Mouse (Mus musculus) hindbrain, embryonic 14.5 days (tissue): ENCODE data around the gene Kctd19. TPM values are rescaled to one million over a fixed set of nuclear protein-coding genes. Genes with fewer than 3 reads are reported as not detected.
A peak's percentile ranks its signal among the peaks of the same experiment; 100 is the strongest.

Experiments
- ATAC-seq: fragments of 200-750 bp; cut with Nextera tagmentation; 2 replicates; pipeline ENCODE4 v1.8.0; 2017; ENCODE audit warnings: moderate number of reproducible peaks, mild to moderate bottlenecking, moderate TSS enrichment, moderate library complexity; ENCODE audit not compliant: low FRiP score
- DNase-seq: peaks from one replicate; pipeline ENCODE4 v3.0.0-alpha.2; 2015; ENCODE audit warnings: low spot score
- H3K27ac ChIP-seq: fragments of 300-500 bp; sonication (generic); 2 replicates; pipeline ENCODE4 v1.5.1; 2014; ENCODE audit warnings: mild to moderate bottlenecking, moderate library complexity
- H3K27me3 ChIP-seq: fragments of 300-500 bp; sonication (generic); 2 replicates; pipeline ENCODE4 v1.6.1; 2014; ENCODE audit warnings: mild to moderate bottlenecking, low read length, mixed read lengths; ENCODE audit not compliant: control insufficient read depth, insufficient read depth
- H3K36me3 ChIP-seq: fragments of 300-500 bp; sonication (generic); replicated peaks from 2 replicates; pipeline ENCODE4 v1.6.1; 2014; ENCODE audit not compliant: control insufficient read depth, insufficient read depth
- H3K4me1 ChIP-seq: fragments of 300-500 bp; sonication (generic); replicated peaks from 2 replicates; pipeline ENCODE4 v1.6.1; 2014; ENCODE audit warnings: antibody characterized with exemption, low read length, mixed read lengths; ENCODE audit not compliant: control insufficient read depth, insufficient read depth
- H3K4me2 ChIP-seq: fragments of 300-500 bp; sonication (generic); replicated peaks from 2 replicates; pipeline ENCODE4 v1.6.1; 2014; ENCODE audit warnings: mild to moderate bottlenecking, moderate library complexity
- H3K4me3 ChIP-seq: fragments of 300-500 bp; sonication (generic); replicated peaks from 2 replicates; pipeline ENCODE4 v1.5.1; 2014; ENCODE audit warnings: mild to moderate bottlenecking, low read length
- H3K9ac ChIP-seq: fragments of 300-500 bp; sonication (generic); 2 replicates; pipeline ENCODE4 v1.6.1; 2014
- H3K9me3 ChIP-seq: fragments of 300-500 bp; sonication (generic); 2 replicates; pipeline ENCODE4 v1.6.1; 2016; ENCODE audit warnings: low read length; ENCODE audit not compliant: control insufficient read depth
- WGBS: fragments of 180-500 bp; shearing (Covaris S2); extraction: QIAGEN DNeasy Blood & Tissue Kit; methylation state at CpG from one replicate; pipeline ENCODE4 v1.1.7; 2014; 5-methylcytosine and 5-hydroxymethylcytosine counted together
- polyA plus RNA-seq: library from polyadenylated mRNA; unstranded; fragments of >200 nt; fragmentation: Nextera tagmentation; extraction: Ambion mirVana; gene quantifications from 2 replicates; pipeline ENCODE4 v1.2.1, GENCODE M21; 2014

The Kctd19 gene
- polyA plus RNA-seq = 0.10 TPM in 1 of 2 replicates, not detected in the other

- H3K9me3 ChIP-seq = no peaks in the 10 kb centered on the region
- H3K36me3 ChIP-seq = no peaks in the 10 kb centered on the region
- no peak within 1 kb of the TSS for H3K27ac ChIP-seq
- ATAC-seq (0 out of 2 replicates have a peak, but pooled peaks have one; percentile 51), DNase-seq (peak; percentile 36)
- H3K4me1 ChIP-seq = peaks cover 7% of the 10 kb centered on the region; the same call in 1 of the 2 replicates
- under 1% methylated on average over 34 of the region's 34 CpGs for WGBS
- H3K27me3 ChIP-seq = peaks cover 17% of the 10 kb centered on the region
- H3K9ac ChIP-seq = 0 out of 2 replicates have a peak within 1 kb of the TSS, but pooled peaks have one; percentile 24
- H3K4me2 ChIP-seq = peak within 1 kb of the TSS; percentile 57
- peak within 1 kb of the TSS; percentile 29 for H3K4me3 ChIP-seq
Measured at GRCm38 (mm10) chr8:105413391-105413790, at the start of gene Kctd19, which contains the start of gene Lrrc36. TSS of gene Kctd19 (minus strand) at chr8:105413502. TSS of gene Lrrc36 (plus strand) at chr8:105413571.

- ATAC-seq (no peak), DNase-seq (no peak)
- no peaks in the 10 kb centered on the region for H3K9me3 ChIP-seq
- no peak overlapping the region for H3K4me3 ChIP-seq
- H3K27me3 ChIP-seq = no peaks in the 10 kb centered on the region
- no peaks in the 10 kb centered on the region for H3K36me3 ChIP-seq
- H3K4me1 ChIP-seq = peaks cover 13% of the 10 kb centered on the region; the same call in 1 of the 2 replicates
- WGBS = 71% methylated on average over 13 of the region's 13 CpGs
- no peak overlapping the region for H3K9ac ChIP-seq
- H3K4me2 ChIP-seq = no peak overlapping the region
- H3K27ac ChIP-seq = no peak overlapping the region
Measured at GRCm38 (mm10) chr8:105461085-105461803, 47.9 kb upstream of the Kctd19 start.

- no peaks in the 10 kb centered on the region for H3K36me3 ChIP-seq
- H3K9me3 ChIP-seq = no peaks in the 10 kb centered on the region
- H3K27me3 ChIP-seq = no peaks in the 10 kb centered on the region
- no peak overlapping the region for H3K9ac ChIP-seq
- WGBS = 67% methylated on average over 10 of the region's 10 CpGs
- H3K4me2 ChIP-seq = no peak overlapping the region
- no peak for DNase-seq
- no peak overlapping the region for H3K27ac ChIP-seq
- H3K4me1 ChIP-seq = peaks cover 9% of the 10 kb centered on the region; the same call in 1 of the 2 replicates
- ATAC-seq = no peak
- no peak overlapping the region for H3K4me3 ChIP-seq
Measured at GRCm38 (mm10) chr8:105455218-105455617, 41.9 kb upstream of the Kctd19 start.

GRCm38 (mm10) chr8:105454088-105454487 is 40.8 kb upstream of the Kctd19 start:
- no peaks in the 10 kb centered on the region for H3K9me3 ChIP-seq
- no peaks in the 10 kb centered on the region for H3K36me3 ChIP-seq
- H3K27ac ChIP-seq = no peak overlapping the region
- no peak overlapping the region for H3K9ac ChIP-seq
- DNase-seq = no peak
- no peak overlapping the region for H3K4me3 ChIP-seq
- H3K4me1 ChIP-seq = peaks cover 9% of the 10 kb centered on the region; the same call in 1 of the 2 replicates
- 59% methylated on average over 5 of the region's 5 CpGs for WGBS
- H3K27me3 ChIP-seq = no peaks in the 10 kb centered on the region
- ATAC-seq = no peak
- no peak overlapping the region for H3K4me2 ChIP-seq

GRCm38 (mm10) chr8:105453296-105453695 is 40.0 kb upstream of the Kctd19 start:
- Histone ChIP-seq H3K27ac (no peak overlapping the region), H3K36me3 (no peaks in the 10 kb centered on the region), H3K9me3 (no peaks in the 10 kb centered on the region), H3K4me3 (no peak overlapping the region), H3K4me2 (no peak overlapping the region), H3K27me3 (no peaks in the 10 kb centered on the region), H3K4me1 (peaks cover 9% of the 10 kb centered on the region; the same call in 1 of the 2 replicates), H3K9ac (no peak overlapping the region)
- ATAC-seq (no peak), DNase-seq (no peak)
- 80% methylated on average over 5 of the region's 5 CpGs for WGBS

GRCm38 (mm10) chr8:105451903-105452603 is 38.8 kb upstream of the Kctd19 start:
- H3K36me3 ChIP-seq = no peaks in the 10 kb centered on the region
- no peak overlapping the region for H3K27ac ChIP-seq
- no peaks in the 10 kb centered on the region for H3K27me3 ChIP-seq
- WGBS = 42% methylated on average over 15 of the region's 15 CpGs
- H3K9me3 ChIP-seq = no peaks in the 10 kb centered on the region
- no peak overlapping the region for H3K4me3 ChIP-seq
- ATAC-seq = no peak
- peaks cover 9% of the 10 kb centered on the region; the same call in 1 of the 2 replicates for H3K4me1 ChIP-seq
- H3K9ac ChIP-seq = no peak overlapping the region
- no peak overlapping the region for H3K4me2 ChIP-seq
- DNase-seq = no peak

GRCm38 (mm10) chr8:105450977-105451376 is 37.7 kb upstream of the Kctd19 start:
- Histone ChIP-seq H3K27ac (no peak overlapping the region), H3K9ac (no peak overlapping the region), H3K9me3 (no peaks in the 10 kb centered on the region), H3K27me3 (no peaks in the 10 kb centered on the region), H3K4me1 (peaks cover 14% of the 10 kb centered on the region), H3K36me3 (no peaks in the 10 kb centered on the region), H3K4me3 (no peak overlapping the region), H3K4me2 (no peak overlapping the region)
- ATAC-seq = no peak
- no peak for DNase-seq
- WGBS = 17% methylated on average over 1 of the region's 1 CpGs

- no peak overlapping the region for H3K9ac ChIP-seq
- H3K27ac ChIP-seq = no peak overlapping the region
- no peak overlapping the region for H3K4me2 ChIP-seq
- no peak for ATAC-seq
- 93% methylated on average over 5 of the region's 5 CpGs for WGBS
- peaks cover 20% of the 10 kb centered on the region for H3K4me1 ChIP-seq
- H3K9me3 ChIP-seq = no peaks in the 10 kb centered on the region
- no peak overlapping the region for H3K4me3 ChIP-seq
- no peaks in the 10 kb centered on the region for H3K27me3 ChIP-seq
- no peaks in the 10 kb centered on the region for H3K36me3 ChIP-seq
- no peak for DNase-seq
Measured at GRCm38 (mm10) chr8:105448596-105448995, 35.3 kb upstream of the Kctd19 start.

GRCm38 (mm10) chr8:105448188-105448587 is 34.9 kb upstream of the Kctd19 start:
- no peak for ATAC-seq
- H3K9ac ChIP-seq = no peak overlapping the region
- WGBS = 93% methylated on average over 3 of the region's 3 CpGs

More at GRCm38 (mm10) chr8:105448188-105448587, 34.9 kb upstream of the Kctd19 start:
- Histone ChIP-seq H3K9me3 (no peaks in the 10 kb centered on the region), H3K4me3 (no peak overlapping the region), H3K27me3 (no peaks in the 10 kb centered on the region), H3K36me3 (no peaks in the 10 kb centered on the region), H3K4me1 (peaks cover 20% of the 10 kb centered on the region), H3K27ac (no peak overlapping the region), H3K4me2 (no peak overlapping the region)
- no peak for DNase-seq
